Mouse (Mus musculus): ENCODE measurements at regions not wholly inside any gene's neighbourhood (a gene's known extent, or its start where the extent isn't known, plus 50 kb on each side); places are given as distances from the start of the nearest gene placed in this dataset.

- no peak for ATAC-seq (replicated peaks; ENCODE audit: low FRiP score, poor library complexity, severe bottlenecking)
Observed at GRCm38 (mm10) chr14:102048932-102049331, 319.2 kb downstream of the Lmo7 start.

GRCm38 (mm10) chr14:102048485-102048884, 318.7 kb downstream of the Lmo7 start:
- ATAC-seq (replicated peaks; ENCODE audit: low FRiP score, poor library complexity, severe bottlenecking), result no peak

GRCm38 (mm10) chr14:102038145-102038544, 308.4 kb downstream of the Lmo7 start:
- no peak for ATAC-seq (replicated peaks; ENCODE audit: low FRiP score, poor library complexity, severe bottlenecking)

GRCm38 (mm10) chr14:102037487-102037886, 307.7 kb downstream of the Lmo7 start:
- no peak for ATAC-seq (replicated peaks; ENCODE audit: low FRiP score, poor library complexity, severe bottlenecking)

GRCm38 (mm10) chr14:102031047-102031903, 301.5 kb downstream of the Lmo7 start:
- no peak for ATAC-seq (replicated peaks; ENCODE audit: low FRiP score, poor library complexity, severe bottlenecking)

- no peak for ATAC-seq (replicated peaks; ENCODE audit: low FRiP score, poor library complexity, severe bottlenecking)
Observed at GRCm38 (mm10) chr14:102024646-102025045, 294.9 kb downstream of the Lmo7 start.

GRCm38 (mm10) chr14:102020161-102020605, 290.4 kb downstream of the Lmo7 start:
- ATAC-seq (replicated peaks; ENCODE audit: low FRiP score, poor library complexity, severe bottlenecking), result no peak

- ATAC-seq (replicated peaks; ENCODE audit: low FRiP score, poor library complexity, severe bottlenecking), result no peak
Observed at GRCm38 (mm10) chr14:102019320-102019719, 289.6 kb downstream of the Lmo7 start.

GRCm38 (mm10) chr14:102016572-102016971, 286.8 kb downstream of the Lmo7 start:
- no peak for ATAC-seq (replicated peaks; ENCODE audit: low FRiP score, poor library complexity, severe bottlenecking)

- no peak for ATAC-seq (replicated peaks; ENCODE audit: low FRiP score, poor library complexity, severe bottlenecking)
Observed at GRCm38 (mm10) chr14:102014976-102015603, 285.3 kb downstream of the Lmo7 start.

- ATAC-seq (replicated peaks; ENCODE audit: low FRiP score, poor library complexity, severe bottlenecking), result no peak
Observed at GRCm38 (mm10) chr14:102013238-102013637, 283.5 kb downstream of the Lmo7 start.

- no peak for ATAC-seq (replicated peaks; ENCODE audit: low FRiP score, poor library complexity, severe bottlenecking)
Observed at GRCm38 (mm10) chr14:101997535-101997934, 267.8 kb downstream of the Lmo7 start.

GRCm38 (mm10) chr14:101984401-101984800, 254.6 kb downstream of the Lmo7 start:
- ATAC-seq (replicated peaks; ENCODE audit: low FRiP score, poor library complexity, severe bottlenecking), result no peak

Data from erythroid progenitor cell, adult 5-6 weeks (primary cell).